Mouse (Mus musculus): ENCODE measurements at regions not wholly inside any gene's neighbourhood (a gene's known extent, or its start where the extent isn't known, plus 50 kb on each side); places are given as distances from the start of the nearest gene placed in this dataset.

GRCm38 (mm10) chr2:6263565-6263964, 50.7 kb upstream of the Echdc3 start:
- DNase-seq: no peak

- DNase-seq: no peak
These were observed 51.4 kb upstream of the Echdc3 start for GRCm38 (mm10) chr2:6264085-6264783.

GRCm38 (mm10) chr2:6265117-6265516, 52.3 kb upstream of the Echdc3 start:
- no peak for DNase-seq

- no peak for DNase-seq
These were observed 54.2 kb upstream of the Echdc3 start for GRCm38 (mm10) chr2:6267066-6267465.

- DNase-seq: peak; percentile 58
These were observed 54.7 kb upstream of the Echdc3 start for GRCm38 (mm10) chr2:6267537-6267936.

GRCm38 (mm10) chr2:6272514-6272913, 50.0 kb upstream of the Usp6nl start:
- DNase-seq: no peak

Data from adrenal gland, adult 8-10 months (tissue).